22 mouse cellular contexts compared by ENCODE assay signal in the genomic region with DNA sequence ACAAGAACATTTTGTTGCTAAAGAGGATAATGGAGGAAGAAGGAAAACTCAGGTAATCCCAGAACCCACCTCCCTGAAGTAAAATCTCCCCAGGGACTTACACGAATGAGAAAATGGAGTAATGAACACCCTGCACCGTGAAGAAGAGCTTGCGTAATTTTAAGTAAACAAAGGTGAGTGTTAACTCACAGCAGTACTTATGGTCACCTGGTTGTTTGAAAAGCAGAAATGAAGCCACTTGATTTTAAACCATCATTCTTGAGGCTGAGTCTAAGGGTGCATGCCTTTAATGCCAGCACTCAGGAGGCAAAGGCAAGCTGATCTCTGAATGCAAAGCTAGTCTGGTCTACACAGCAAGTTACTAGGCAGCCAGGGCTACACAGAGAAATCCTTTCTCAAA.
DNase-seq lines count a peak whose midpoint lies in the region; ATAC-seq and TF ChIP-seq lines count a peak whose summit lies in the region.
"Had no signal": no experiment of that assay in that cellular context is flagged by ENCODE, and none has a peak within 500 bp of the region (broad histone marks: within the 10 kb centered on the region; RNA-seq: fewer than 3 reads in every experiment).

No protein-coding gene starts in this region.

- no peak overlapping the region for H3K9ac ChIP-seq in lung, embryonic 14.5 days
- no peak overlapping the region for H3K9ac ChIP-seq in lung, postnatal 0 days (replicated peaks; ENCODE audit: low read depth)
- H3K9ac ChIP-seq: forebrain, embryonic 13.5 days; heart, embryonic 13.5 days; hindbrain, embryonic 12.5 days; hindbrain, embryonic 15.5 days had no signal

- no peaks in the 10 kb centered on the region for H3K4me1 ChIP-seq in lung, embryonic 14.5 days (ENCODE audit: insufficient read depth)
- H3K4me1 ChIP-seq in lung, adult 2 months (ENCODE audit: control insufficient read depth, insufficient read depth, low read length): no peaks in the 10 kb centered on the region
- no peaks in the 10 kb centered on the region for H3K4me1 ChIP-seq in lung, postnatal 0 days (ENCODE audit: insufficient read depth, low read depth, low read length)
- H3K4me1 ChIP-seq: forebrain, embryonic 10.5 days; forebrain, embryonic 13.5 days; heart, embryonic 10.5 days; hindbrain, embryonic 12.5 days; hindbrain, embryonic 15.5 days had no signal

- no peak for TF ChIP-seq CTCF in lung, embryonic 14.5 days (IDR thresholded peaks at IDR 0.05; ENCODE audit: low read depth)
- TF ChIP-seq CTCF in lung, adult 2 months (IDR thresholded peaks at IDR 0.05; ENCODE audit: insufficient read depth, low read length): no peak
- TF ChIP-seq CTCF in lung, postnatal 0 days (IDR thresholded peaks at IDR 0.05): no peak

- no peaks in the 10 kb centered on the region for H3K9me3 ChIP-seq in lung, embryonic 14.5 days (ENCODE audit: low read depth, low read length)
- H3K9me3 ChIP-seq in lung, postnatal 0 days (ENCODE audit: low read length): no peaks in the 10 kb centered on the region
- H3K9me3 ChIP-seq: forebrain, embryonic 10.5 days; forebrain, embryonic 13.5 days; heart, embryonic 10.5 days; heart, embryonic 13.5 days; hindbrain, embryonic 12.5 days; hindbrain, embryonic 15.5 days had no signal

- no peak for TF ChIP-seq POLR2A in lung, adult 2 months (IDR thresholded peaks at IDR 0.05; ENCODE audit: borderline replicate concordance, extremely low read depth, low read depth, low read length)

- TF ChIP-seq EP300 in lung, postnatal 0 days (IDR thresholded peaks at IDR 0.05): peak; percentile 89

- ATAC-seq in lung, embryonic 14.5 days (ENCODE audit: insufficient read depth): peak; percentile 65; the same call in 1 of the 2 replicates
- peak; percentile 96 for ATAC-seq in lung, postnatal 0 days
- ATAC-seq: CD4-positive, CD25-positive, alpha-beta regulatory T cell, adult 4 months; forebrain, embryonic 13.5 days; forebrain, embryonic 16.5 days had no signal

- H3K27ac ChIP-seq in lung, embryonic 14.5 days (ENCODE audit: low read depth): no peak overlapping the region
- H3K27ac ChIP-seq in lung, postnatal 0 days (ENCODE audit: low read length): no peak overlapping the region
- H3K27ac ChIP-seq: forebrain, embryonic 10.5 days; forebrain, embryonic 13.5 days; heart, adult 2 months; heart, embryonic 10.5 days; heart, embryonic 13.5 days; hindbrain, embryonic 12.5 days; hindbrain, embryonic 15.5 days had no signal

- no peaks in the 10 kb centered on the region for H3K27me3 ChIP-seq in lung, embryonic 14.5 days (ENCODE audit: insufficient read depth, low read length)
- no peaks in the 10 kb centered on the region for H3K27me3 ChIP-seq in lung, postnatal 0 days (replicated peaks; ENCODE audit: insufficient read depth, low read length)
- H3K27me3 ChIP-seq: forebrain, embryonic 13.5 days; heart, embryonic 13.5 days; hindbrain, embryonic 12.5 days; hindbrain, embryonic 15.5 days had no signal

- H3K4me2 ChIP-seq in lung, embryonic 14.5 days: no peak overlapping the region
- no peak overlapping the region for H3K4me2 ChIP-seq in lung, postnatal 0 days (replicated peaks; ENCODE audit: low read depth, low read length)
- H3K4me2 ChIP-seq: forebrain, embryonic 13.5 days; heart, embryonic 13.5 days; hindbrain, embryonic 12.5 days; hindbrain, embryonic 15.5 days had no signal

- H3K4me3 ChIP-seq in lung, embryonic 14.5 days (ENCODE audit: low read depth, low read length): no peak overlapping the region
- H3K4me3 ChIP-seq in lung, adult 2 months (replicated peaks; ENCODE audit: extremely low read depth, low read depth, low read length): no peak overlapping the region
- no peak overlapping the region for H3K4me3 ChIP-seq in lung, postnatal 0 days (ENCODE audit: low read depth, low read length)
- H3K4me3 ChIP-seq: forebrain, embryonic 10.5 days; forebrain, embryonic 13.5 days; heart, adult 2 months; heart, embryonic 10.5 days; heart, embryonic 13.5 days; hindbrain, embryonic 12.5 days; hindbrain, embryonic 15.5 days had no signal

- H3K36me3 ChIP-seq in lung, embryonic 14.5 days (ENCODE audit: insufficient read depth): no peaks in the 10 kb centered on the region
- H3K36me3 ChIP-seq in lung, postnatal 0 days (ENCODE audit: insufficient read depth, low read length): no peaks in the 10 kb centered on the region
- H3K36me3 ChIP-seq: forebrain, embryonic 10.5 days; hindbrain, embryonic 12.5 days; hindbrain, embryonic 15.5 days had no signal

- DNase-seq in lung, embryonic 14.5 days: peak; percentile 26
- DNase-seq in lung, adult 2 months: no peak
- peak; percentile 85 for DNase-seq in lung, postnatal 0 days (ENCODE audit: low spot score)
- peak; percentile 45 for DNase-seq in lung, postnatal 36 days
- no peak for DNase-seq in adrenal gland, adult 18-20 months (ENCODE audit: low spot score in 2 of 2)
- DNase-seq in kidney, postnatal 14 days: no peak
- DNase-seq: adrenal gland, postnatal 10 days; adrenal gland, postnatal 36 days; cerebellum, adult 18-20 months; cerebellum, adult 9-10 months; cerebellum, postnatal 14 days; gastrocnemius, postnatal 25 days; heart, adult 2 months; heart, postnatal 14 days had no signal

- 44% methylated on average over 3 of the region's 3 CpGs for WGBS in lung, embryonic 14.5 days
- 50% methylated on average over 3 of the region's 3 CpGs for WGBS in lung, adult 2 months
- WGBS in lung, postnatal 0 days: 38% methylated on average over 3 of the region's 3 CpGs

Comparison
In these comparisons a context has a peak if more than half of its experiments do, and no peak if none do; other contexts are left out.
1. DNase-seq: peak in lung, embryonic 14.5 days (single experiment), lung, postnatal 0 days (single experiment) and lung, postnatal 36 days (single experiment); none in lung, adult 2 months (single experiment), adrenal gland, adult 18-20 months (0 of 2) and kidney, postnatal 14 days (single experiment).